Mouse (Mus musculus): ENCODE results near the gene Lrit3. TPM values are rescaled to one million over a fixed set of nuclear protein-coding genes. Genes with fewer than 3 reads are reported as not detected.

Lrit3 gene
- polyA plus RNA-seq, 1 experiment = not detected

GRCm38 (mm10) chr3:129798551-129798950, 5.3 kb downstream of the Lrit3 start:
- Histone ChIP-seq H3K79me3 (ENCODE audit: low read depth) (no peaks in the 10 kb centered on the region), H3K4me3 (ENCODE audit: insufficient read depth, poor library complexity, severe bottlenecking) (no peak overlapping the region), H3ac (ENCODE audit: control insufficient read depth, insufficient read length, low read depth) (no peak overlapping the region), H3K36me3 (ENCODE audit: control insufficient read depth, insufficient read depth) (no peaks in the 10 kb centered on the region), H3K27me3 (ENCODE audit: control insufficient read depth, insufficient read depth, insufficient read length) (no peaks in the 10 kb centered on the region), H3K79me2 (ENCODE audit: control insufficient read depth, insufficient read depth) (no peaks in the 10 kb centered on the region)
- TF ChIP-seq FOSL1 (IDR thresholded peaks at IDR 0.05; ENCODE audit: insufficient read depth, low read length, poor library complexity, severe bottlenecking) (no peak), CEBPB (IDR thresholded peaks at IDR 0.05; ENCODE audit: low read depth) (no peak), MAX (IDR thresholded peaks at IDR 0.05) (no peak), CTCF (IDR thresholded peaks at IDR 0.05; ENCODE audit: control insufficient read depth, insufficient read depth, insufficient read length) (no peak)

- Histone ChIP-seq H3K27me3 (ENCODE audit: control insufficient read depth, insufficient read depth, insufficient read length) (peaks cover 7% of the 10 kb centered on the region), H3ac (ENCODE audit: control insufficient read depth, insufficient read length, low read depth) (no peak overlapping the region), H3K79me2 (ENCODE audit: control insufficient read depth, insufficient read depth) (no peaks in the 10 kb centered on the region), H3K4me3 (ENCODE audit: insufficient read depth, poor library complexity, severe bottlenecking) (no peak overlapping the region), H3K79me3 (ENCODE audit: low read depth) (no peaks in the 10 kb centered on the region), H3K36me3 (ENCODE audit: control insufficient read depth, insufficient read depth) (no peaks in the 10 kb centered on the region)
- TF ChIP-seq CTCF (IDR thresholded peaks at IDR 0.05; ENCODE audit: control insufficient read depth, insufficient read depth, insufficient read length) = no peak
- TF ChIP-seq CEBPB (IDR thresholded peaks at IDR 0.05; ENCODE audit: low read depth) = no peak
- TF ChIP-seq MAX (IDR thresholded peaks at IDR 0.05) = no peak
- no peak for TF ChIP-seq MYOG (IDR thresholded peaks at IDR 0.05; ENCODE audit: control insufficient read depth, extremely low read depth, insufficient read length)
These were observed 6.5 kb downstream of the Lrit3 start for GRCm38 (mm10) chr3:129797341-129797740.

- no peak overlapping the region for H3K4me3 ChIP-seq (ENCODE audit: insufficient read depth, poor library complexity, severe bottlenecking)
- no peaks in the 10 kb centered on the region for H3K79me2 ChIP-seq (ENCODE audit: control insufficient read depth, insufficient read depth)
These were observed 10.0 kb downstream of the Lrit3 start for GRCm38 (mm10) chr3:129793801-129794200.

GRCm38 (mm10) chr3:129782746-129783145, 21.1 kb downstream of the Lrit3 start:
- Histone ChIP-seq H3ac (ENCODE audit: control insufficient read depth, insufficient read length, low read depth) (no peak overlapping the region), H3K36me3 (ENCODE audit: control insufficient read depth, insufficient read depth) (no peaks in the 10 kb centered on the region), H3K4me3 (ENCODE audit: insufficient read depth, poor library complexity, severe bottlenecking) (no peak overlapping the region), H3K79me3 (ENCODE audit: low read depth) (no peaks in the 10 kb centered on the region), H3K27me3 (ENCODE audit: control insufficient read depth, insufficient read depth, insufficient read length) (peaks cover 15% of the 10 kb centered on the region), H3K79me2 (ENCODE audit: control insufficient read depth, insufficient read depth) (no peaks in the 10 kb centered on the region)
- TF ChIP-seq USF1 (IDR thresholded peaks at IDR 0.05; ENCODE audit: low read depth) (no peak), MYOD1 (IDR thresholded peaks at IDR 0.05; ENCODE audit: control insufficient read depth, insufficient read length, low read depth) (no peak), MAX (IDR thresholded peaks at IDR 0.05) (no peak), CTCF (IDR thresholded peaks at IDR 0.05; ENCODE audit: control insufficient read depth, insufficient read depth, insufficient read length) (no peak), FOSL1 (IDR thresholded peaks at IDR 0.05; ENCODE audit: insufficient read depth, low read length, poor library complexity, severe bottlenecking) (no peak), MYOG (IDR thresholded peaks at IDR 0.05; ENCODE audit: control insufficient read depth, extremely low read depth, insufficient read length) (no peak)

More at GRCm38 (mm10) chr3:129793801-129794200, 10.0 kb downstream of the Lrit3 start:
- H3ac ChIP-seq (ENCODE audit: control insufficient read depth, insufficient read length, low read depth) = no peak overlapping the region
- H3K36me3 ChIP-seq (ENCODE audit: control insufficient read depth, insufficient read depth) = no peaks in the 10 kb centered on the region
- no peaks in the 10 kb centered on the region for H3K79me3 ChIP-seq (ENCODE audit: low read depth)
- TF ChIP-seq MYOG (IDR thresholded peaks at IDR 0.05; ENCODE audit: control insufficient read depth, extremely low read depth, insufficient read length) (no peak), MYOD1 (IDR thresholded peaks at IDR 0.05; ENCODE audit: control insufficient read depth, insufficient read length, low read depth) (no peak), USF1 (IDR thresholded peaks at IDR 0.05; ENCODE audit: low read depth) (no peak), CTCF (IDR thresholded peaks at IDR 0.05; ENCODE audit: control insufficient read depth, insufficient read depth, insufficient read length) (no peak), FOSL1 (IDR thresholded peaks at IDR 0.05; ENCODE audit: insufficient read depth, low read length, poor library complexity, severe bottlenecking) (no peak), CEBPB (IDR thresholded peaks at IDR 0.05; ENCODE audit: low read depth) (no peak), MAX (IDR thresholded peaks at IDR 0.05) (no peak)
- H3K27me3 ChIP-seq (ENCODE audit: control insufficient read depth, insufficient read depth, insufficient read length) = peaks cover 7% of the 10 kb centered on the region

GRCm38 (mm10) chr3:129781435-129781834, 22.4 kb downstream of the Lrit3 start:
- no peak overlapping the region for H3K4me3 ChIP-seq (ENCODE audit: insufficient read depth, poor library complexity, severe bottlenecking)
- H3ac ChIP-seq (ENCODE audit: control insufficient read depth, insufficient read length, low read depth) = no peak overlapping the region
- H3K27me3 ChIP-seq (ENCODE audit: control insufficient read depth, insufficient read depth, insufficient read length) = peaks cover 15% of the 10 kb centered on the region
- H3K79me2 ChIP-seq (ENCODE audit: control insufficient read depth, insufficient read depth) = no peaks in the 10 kb centered on the region
- TF ChIP-seq USF1 (IDR thresholded peaks at IDR 0.05; ENCODE audit: low read depth) = no peak
- no peak for TF ChIP-seq MYOD1 (IDR thresholded peaks at IDR 0.05; ENCODE audit: control insufficient read depth, insufficient read length, low read depth)
- no peak for TF ChIP-seq MAX (IDR thresholded peaks at IDR 0.05)
- TF ChIP-seq MYOG (IDR thresholded peaks at IDR 0.05; ENCODE audit: control insufficient read depth, extremely low read depth, insufficient read length) = no peak
- TF ChIP-seq CTCF (IDR thresholded peaks at IDR 0.05; ENCODE audit: control insufficient read depth, insufficient read depth, insufficient read length) = no peak
- no peak for TF ChIP-seq CEBPB (IDR thresholded peaks at IDR 0.05; ENCODE audit: low read depth)
- no peak for TF ChIP-seq FOSL1 (IDR thresholded peaks at IDR 0.05; ENCODE audit: insufficient read depth, low read length, poor library complexity, severe bottlenecking)
- H3K79me3 ChIP-seq (ENCODE audit: low read depth) = no peaks in the 10 kb centered on the region
- H3K36me3 ChIP-seq (ENCODE audit: control insufficient read depth, insufficient read depth) = no peaks in the 10 kb centered on the region

- H3K4me3 ChIP-seq (ENCODE audit: insufficient read depth, poor library complexity, severe bottlenecking) = no peak overlapping the region
- H3K36me3 ChIP-seq (ENCODE audit: control insufficient read depth, insufficient read depth) = no peaks in the 10 kb centered on the region
- TF ChIP-seq CEBPB (IDR thresholded peaks at IDR 0.05; ENCODE audit: low read depth) (no peak), CTCF (IDR thresholded peaks at IDR 0.05; ENCODE audit: control insufficient read depth, insufficient read depth, insufficient read length) (no peak), FOSL1 (IDR thresholded peaks at IDR 0.05; ENCODE audit: insufficient read depth, low read length, poor library complexity, severe bottlenecking) (no peak), MYOG (IDR thresholded peaks at IDR 0.05; ENCODE audit: control insufficient read depth, extremely low read depth, insufficient read length) (no peak), USF1 (IDR thresholded peaks at IDR 0.05; ENCODE audit: low read depth) (no peak), MYOD1 (IDR thresholded peaks at IDR 0.05; ENCODE audit: control insufficient read depth, insufficient read length, low read depth) (no peak), MAX (IDR thresholded peaks at IDR 0.05) (no peak)
These were observed 32.6 kb downstream of the Lrit3 start for GRCm38 (mm10) chr3:129771210-129771609.

More at GRCm38 (mm10) chr3:129771210-129771609, 32.6 kb downstream of the Lrit3 start:
- no peaks in the 10 kb centered on the region for H3K79me2 ChIP-seq (ENCODE audit: control insufficient read depth, insufficient read depth)
- no peaks in the 10 kb centered on the region for H3K27me3 ChIP-seq (ENCODE audit: control insufficient read depth, insufficient read depth, insufficient read length)
- no peak overlapping the region for H3ac ChIP-seq (ENCODE audit: control insufficient read depth, insufficient read length, low read depth)
- no peaks in the 10 kb centered on the region for H3K79me3 ChIP-seq (ENCODE audit: low read depth)
